Mouse (Mus musculus) limb, embryonic 10.5 days (tissue): ENCODE measurements around the gene Setx. TPM values are rescaled to one million over a fixed set of nuclear protein-coding genes. Genes with fewer than 3 reads are reported as not detected.
A peak's percentile ranks its signal among the peaks of the same experiment; 100 is the strongest.
"Not testable (repeated sequence)": the region's sequence is repeated elsewhere in the genome, so short reads cannot be mapped to it uniquely, and the experiment has no call there.

Experiments
- DNase-seq: peaks from one replicate; pipeline ENCODE4 v3.0.0-alpha.2; 2017; ENCODE audit warnings: low spot score
- H3K27ac ChIP-seq: fragments of 300-500 bp; sonication (generic); 2 replicates; pipeline ENCODE4 v1.5.1; 2016; ENCODE audit warnings: mild to moderate bottlenecking
- H3K27me3 ChIP-seq: fragments of 300-500 bp; sonication (generic); 2 replicates; pipeline ENCODE4 v1.6.1; 2016; ENCODE audit warnings: low read depth, mild to moderate bottlenecking; ENCODE audit not compliant: poor library complexity, severe bottlenecking
- H3K36me3 ChIP-seq: fragments of 300-500 bp; sonication (generic); 2 replicates; pipeline ENCODE4 v1.6.1; 2016; ENCODE audit warnings: mild to moderate bottlenecking, moderate library complexity
- H3K4me1 ChIP-seq: fragments of 300-500 bp; sonication (generic); 2 replicates; pipeline ENCODE4 v1.6.1; 2016
- H3K4me3 ChIP-seq: fragments of 300-500 bp; sonication (generic); 2 replicates; pipeline ENCODE4 v1.5.1; 2016; ENCODE audit warnings: mild to moderate bottlenecking, moderate library complexity
- H3K9me3 ChIP-seq: fragments of 300-500 bp; sonication (generic); replicated peaks from 2 replicates; pipeline ENCODE4 v1.6.1; 2016; ENCODE audit warnings: mild to moderate bottlenecking
- WGBS: fragments of 180-500 bp; shearing (Covaris S2); methylation state at CpG from one replicate; pipeline ENCODE4 v1.1.7; 2016; 5-methylcytosine and 5-hydroxymethylcytosine counted together
- polyA plus RNA-seq: library from polyadenylated mRNA; unstranded; fragments of >200 nt; fragmentation: Nextera tagmentation; extraction: Ambion mirVana; gene quantifications from 2 replicates; pipeline ENCODE4 v1.2.1, GENCODE M21; 2016

The Setx gene
- 12.0 and 16.4 TPM in 2 replicates for polyA plus RNA-seq

DNA sequence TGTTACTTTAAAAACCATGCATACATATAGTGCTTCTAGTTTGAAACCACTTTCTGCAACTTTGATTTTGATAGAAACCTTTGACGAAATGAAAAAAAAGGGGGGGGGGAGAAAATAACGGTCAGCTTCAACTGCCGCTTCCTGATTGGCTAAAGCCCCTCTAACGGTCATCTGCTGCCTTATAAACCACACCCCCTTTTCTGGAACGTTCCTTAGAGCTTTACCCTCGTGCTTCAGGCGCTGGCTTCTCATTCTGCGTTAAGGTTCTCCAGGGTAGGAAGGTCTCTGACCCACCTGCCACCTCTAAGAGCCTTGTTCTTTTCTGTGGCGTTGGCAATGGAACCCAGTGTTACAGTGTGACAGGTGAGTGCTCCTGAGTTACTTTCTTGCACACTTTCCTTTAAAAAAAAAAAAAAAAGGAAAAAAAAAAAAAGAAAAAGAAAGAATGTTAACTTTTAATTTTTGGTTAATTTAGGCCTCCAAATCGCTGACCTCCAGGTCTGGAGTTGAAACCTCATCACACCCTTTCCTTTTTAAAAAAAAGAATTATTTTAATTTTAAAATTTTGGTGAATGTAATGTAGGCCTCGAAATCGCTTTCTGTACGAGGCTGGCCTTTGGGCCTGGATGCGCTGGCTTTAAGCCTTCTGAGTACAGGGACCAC lies at the start of gene Setx:
Gene Setx (plus strand): TSS at position 275 of the 663 bp plus-strand sequence.
- H3K36me3 ChIP-seq: peaks cover 26% of the 10 kb centered on the region
- H3K4me1 ChIP-seq: peaks cover 14% of the 10 kb centered on the region
- H3K27ac ChIP-seq: peak within 1 kb of the TSS; percentile 94
- peak within 1 kb of the TSS; percentile 92 for H3K4me3 ChIP-seq
- peak; percentile 36 for DNase-seq
- no peaks in the 10 kb centered on the region for H3K27me3 ChIP-seq
- 68% methylated on average over 14 of the region's 14 CpGs for WGBS
- no peaks in the 10 kb centered on the region for H3K9me3 ChIP-seq

DNA sequence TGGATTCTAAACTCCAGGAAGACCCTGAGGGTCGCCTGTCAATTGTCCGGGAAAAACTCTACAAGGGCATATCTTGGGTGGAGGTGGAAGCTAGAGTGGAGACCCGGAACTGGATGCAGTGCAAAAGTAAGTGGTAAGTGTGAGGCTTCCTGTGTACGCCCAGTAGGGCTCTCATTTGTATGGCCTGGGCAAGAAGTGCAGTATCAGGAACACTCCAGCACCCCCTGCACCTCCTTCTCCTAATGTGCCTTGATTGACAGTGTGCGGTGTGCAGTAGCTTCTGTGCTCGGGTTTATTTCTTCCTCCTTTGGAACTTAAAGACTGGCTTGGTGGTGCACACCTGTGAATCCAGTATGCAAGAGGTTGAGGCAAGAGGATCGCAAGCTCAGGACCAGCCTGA lies 49.3 kb upstream of the Setx start:
- H3K9me3 ChIP-seq: no peaks in the 10 kb centered on the region
- DNase-seq: no peak
- no peak overlapping the region for H3K4me3 ChIP-seq
- WGBS: 97% methylated on average over 7 of the region's 7 CpGs
- H3K27ac ChIP-seq: no peak overlapping the region
- H3K27me3 ChIP-seq: no peaks in the 10 kb centered on the region
- H3K36me3 ChIP-seq: peaks cover 93% of the 10 kb centered on the region
- H3K4me1 ChIP-seq: no peaks in the 10 kb centered on the region

DNA sequence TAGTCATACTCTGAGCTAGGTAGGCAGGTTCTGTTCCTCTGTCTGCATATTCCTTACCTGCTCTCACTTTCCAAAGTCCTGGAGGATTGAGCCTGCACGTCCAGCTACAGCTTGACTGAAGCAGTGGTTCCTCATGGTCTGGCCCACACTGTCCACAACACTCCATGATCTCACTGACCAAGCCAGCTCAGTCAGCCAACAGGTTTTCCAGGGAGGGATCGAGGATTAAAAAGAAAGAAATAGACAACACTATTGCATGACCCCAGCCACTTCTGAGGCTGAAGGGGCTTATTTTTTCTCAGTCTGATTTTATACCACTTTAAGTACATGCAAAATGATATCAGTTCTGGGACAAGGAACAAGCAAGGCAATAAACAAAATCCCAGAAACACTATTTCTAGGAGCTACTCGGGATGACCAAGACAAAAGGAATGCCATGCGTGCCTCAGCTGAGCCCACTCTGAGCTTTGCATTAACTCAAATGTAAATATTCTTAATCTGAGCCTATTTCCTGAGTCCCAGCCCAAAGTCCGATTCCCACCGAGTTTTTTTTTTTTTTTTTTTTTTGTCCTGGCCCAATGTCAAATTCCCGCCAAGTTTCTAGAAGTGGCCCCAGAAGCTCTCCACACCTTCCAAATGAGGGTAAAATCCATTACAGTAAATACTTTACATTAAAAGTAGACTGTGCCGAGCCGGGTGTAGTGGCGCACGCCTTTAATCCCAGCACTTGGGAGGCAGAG lies 48.5 kb upstream of the Setx start:
- no peak overlapping the region for H3K4me3 ChIP-seq
- no peak overlapping the region for H3K27ac ChIP-seq
- no peaks in the 10 kb centered on the region for H3K4me1 ChIP-seq
- H3K36me3 ChIP-seq: peaks cover 94% of the 10 kb centered on the region
- H3K27me3 ChIP-seq: no peaks in the 10 kb centered on the region
- WGBS: 94% methylated on average over 11 of the region's 11 CpGs
- no peaks in the 10 kb centered on the region for H3K9me3 ChIP-seq
- no peak for DNase-seq

DNA sequence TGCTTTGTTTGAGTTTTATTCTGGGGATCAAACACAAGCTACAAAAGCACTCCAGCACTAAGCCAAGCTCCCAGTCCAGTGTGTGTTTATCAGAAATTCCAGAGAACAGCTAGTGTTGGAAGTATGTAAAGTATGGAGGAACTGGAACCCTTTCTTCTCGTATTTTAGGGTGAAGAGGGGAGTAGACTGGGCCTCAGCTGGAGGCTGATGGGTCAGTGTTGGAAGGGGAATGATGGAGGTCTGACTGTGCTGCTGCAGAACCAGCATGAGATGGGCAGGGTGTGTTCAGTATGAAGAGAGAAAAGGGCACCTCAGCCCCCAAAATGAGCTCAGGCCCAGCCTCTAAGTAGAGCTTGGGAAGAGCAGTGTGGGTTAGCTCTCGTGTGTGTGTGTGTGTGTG lies 47.8 kb upstream of the Setx start:
- Histone ChIP-seq H3K4me3 (no peak overlapping the region), H3K36me3 (peaks cover 94% of the 10 kb centered on the region), H3K27ac (no peak overlapping the region), H3K4me1 (no peaks in the 10 kb centered on the region), H3K9me3 (no peaks in the 10 kb centered on the region), H3K27me3 (no peaks in the 10 kb centered on the region)
- WGBS: 84% methylated on average over 2 of the region's 2 CpGs
- DNase-seq: no peak

DNA sequence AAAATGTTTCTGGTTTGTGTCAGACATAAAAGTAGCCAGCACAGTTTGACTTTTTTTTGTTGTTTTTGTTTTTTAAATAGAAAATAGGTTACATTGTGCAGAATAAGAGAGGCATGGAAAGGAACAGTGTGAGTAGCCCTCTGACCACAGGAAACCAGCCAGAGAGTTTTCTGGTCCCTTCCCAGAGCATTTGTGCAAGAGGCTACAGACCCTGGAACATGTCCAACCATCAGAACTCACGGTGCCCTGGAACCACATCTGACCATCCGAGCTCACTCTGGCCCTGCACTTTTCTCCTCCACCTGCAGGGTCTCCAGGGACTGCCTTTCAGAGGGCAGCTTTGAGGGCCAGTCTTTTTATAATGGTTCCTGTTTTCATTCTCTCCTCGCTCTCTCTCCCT lies 42.0 kb upstream of the Setx start:
- H3K4me3 ChIP-seq: no peak overlapping the region
- H3K36me3 ChIP-seq: peaks cover 94% of the 10 kb centered on the region
- H3K9me3 ChIP-seq: no peaks in the 10 kb centered on the region
- 81% methylated on average over 3 of the region's 3 CpGs for WGBS
- no peak overlapping the region for H3K27ac ChIP-seq
- DNase-seq: no peak
- no peaks in the 10 kb centered on the region for H3K27me3 ChIP-seq
- H3K4me1 ChIP-seq: no peaks in the 10 kb centered on the region

DNA sequence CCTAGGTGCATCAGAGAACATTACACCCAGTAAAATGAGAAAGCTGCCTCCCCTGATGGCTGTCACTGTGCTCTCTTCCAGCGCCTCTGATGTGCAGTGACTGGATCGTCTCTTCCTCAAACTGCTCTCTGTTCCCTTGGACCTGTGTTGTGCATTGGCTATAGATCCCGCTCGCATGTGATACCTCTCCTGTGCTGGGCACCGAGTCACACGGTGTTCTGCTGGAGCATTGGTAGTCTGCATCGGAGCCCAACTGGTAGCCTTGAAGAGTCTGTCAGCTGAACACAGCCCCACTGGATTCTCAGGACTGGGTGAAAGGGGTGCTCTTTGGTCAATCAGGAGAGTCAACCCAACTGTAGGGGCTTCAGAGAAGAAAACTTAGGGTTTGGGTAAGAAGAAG lies 38.0 kb upstream of the Setx start:
- 96% methylated on average over 7 of the region's 7 CpGs for WGBS
- DNase-seq: no peak
- Histone ChIP-seq H3K27ac (no peak overlapping the region), H3K27me3 (no peaks in the 10 kb centered on the region), H3K9me3 (no peaks in the 10 kb centered on the region), H3K4me1 (no peaks in the 10 kb centered on the region), H3K4me3 (no peak overlapping the region), H3K36me3 (peaks cover 64% of the 10 kb centered on the region)

DNA sequence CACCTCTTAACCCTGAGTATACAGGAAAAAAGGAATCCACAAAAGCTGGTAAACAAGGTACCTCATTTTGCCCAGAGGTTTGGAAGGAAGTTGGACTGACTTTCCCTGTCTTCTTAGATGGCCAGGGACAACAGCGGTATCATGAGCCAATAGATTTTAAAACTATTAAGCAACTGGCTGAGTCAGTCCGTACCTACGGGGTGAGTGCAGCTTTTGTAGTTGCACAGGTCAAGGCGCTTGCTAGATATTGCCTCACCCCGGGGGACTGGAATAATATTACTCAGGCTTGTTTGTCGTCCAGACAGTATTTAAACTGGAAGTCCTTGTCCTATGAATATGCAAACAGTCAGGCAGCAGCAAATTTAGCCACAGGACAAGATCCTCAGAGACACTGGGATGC lies 34.7 kb upstream of the Setx start:
- H3K4me3 ChIP-seq, H3K27ac ChIP-seq, H3K4me1 ChIP-seq, DNase-seq, H3K27me3 ChIP-seq, H3K9me3 ChIP-seq: not testable (repeated sequence)
- WGBS: 91% methylated on average over 6 of the region's 6 CpGs
- peaks cover 32% of the 10 kb centered on the region for H3K36me3 ChIP-seq

DNA sequence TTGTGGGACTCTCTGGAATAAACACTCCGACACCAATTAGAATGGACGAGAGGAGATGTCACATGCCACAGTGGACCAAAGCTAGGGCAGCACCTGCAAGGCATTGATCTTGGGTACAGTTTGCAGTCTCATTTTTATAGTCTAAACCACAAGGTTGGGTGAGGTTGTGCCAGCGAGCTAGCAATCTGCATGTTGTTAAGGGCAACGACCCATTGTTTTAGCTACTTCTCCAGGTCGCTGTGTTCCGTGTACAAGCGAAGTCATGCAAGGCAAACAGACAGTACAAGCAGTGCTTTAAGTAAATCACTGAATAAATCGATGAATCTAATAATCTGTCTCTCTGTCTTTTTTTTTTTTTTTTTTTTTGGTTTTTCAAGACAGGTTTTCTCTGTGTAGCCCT lies 28.3 kb upstream of the Setx start:
- Histone ChIP-seq H3K27me3 (no peaks in the 10 kb centered on the region), H3K36me3 (no peaks in the 10 kb centered on the region), H3K27ac (no peak overlapping the region), H3K9me3 (no peaks in the 10 kb centered on the region), H3K4me1 (peaks cover 5% of the 10 kb centered on the region), H3K4me3 (no peak overlapping the region)
- 93% methylated on average over 8 of the region's 8 CpGs for WGBS
- DNase-seq: no peak

DNA sequence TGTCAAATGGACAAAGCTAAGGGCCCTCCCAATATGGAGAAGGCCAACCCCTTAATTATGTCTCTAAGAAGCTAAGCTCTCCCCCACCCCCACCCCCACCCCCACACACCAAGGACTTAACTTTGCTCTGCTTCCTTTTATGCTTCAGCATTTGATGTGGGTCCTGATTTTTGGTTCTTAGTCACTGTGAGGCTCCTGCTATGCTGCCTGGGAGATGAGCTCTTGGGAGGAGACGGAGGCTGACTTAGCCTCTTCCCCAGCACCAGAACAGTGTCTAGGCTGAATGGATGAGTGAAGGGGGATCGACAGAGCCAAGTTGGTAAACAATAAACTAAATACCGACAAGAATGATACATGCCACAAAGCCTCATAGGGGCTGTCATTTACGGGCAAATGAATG lies 27.2 kb upstream of the Setx start:
- Histone ChIP-seq H3K27ac (no peak overlapping the region), H3K36me3 (no peaks in the 10 kb centered on the region), H3K4me1 (peaks cover 5% of the 10 kb centered on the region), H3K27me3 (no peaks in the 10 kb centered on the region), H3K9me3 (no peaks in the 10 kb centered on the region), H3K4me3 (no peak overlapping the region)
- 80% methylated on average over 4 of the region's 4 CpGs for WGBS
- no peak for DNase-seq

DNA sequence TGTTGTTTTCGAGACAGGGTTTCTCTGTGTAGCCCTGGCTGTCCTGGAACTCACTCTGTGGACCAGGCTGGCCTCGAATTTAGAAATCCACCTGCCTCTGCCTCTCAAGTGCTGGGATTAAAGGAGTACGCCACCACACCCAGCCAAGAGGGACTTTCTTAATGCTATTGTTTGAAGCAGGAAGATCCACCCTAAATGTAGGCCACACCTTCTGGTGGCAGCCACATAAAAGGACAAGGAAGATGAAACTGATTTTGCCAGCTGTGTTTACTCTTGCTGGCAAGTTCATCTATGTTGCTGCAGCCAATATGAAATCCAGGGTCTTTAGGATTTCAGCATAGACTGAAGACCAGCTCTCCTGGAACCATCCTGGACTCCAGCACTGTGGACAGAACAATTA lies 26.5 kb upstream of the Setx start:
- Histone ChIP-seq H3K4me3 (no peak overlapping the region), H3K36me3 (no peaks in the 10 kb centered on the region), H3K27ac (no peak overlapping the region), H3K27me3 (no peaks in the 10 kb centered on the region), H3K4me1 (peaks cover 5% of the 10 kb centered on the region), H3K9me3 (no peaks in the 10 kb centered on the region)
- DNase-seq: no peak
- 86% methylated on average over 3 of the region's 3 CpGs for WGBS

DNA sequence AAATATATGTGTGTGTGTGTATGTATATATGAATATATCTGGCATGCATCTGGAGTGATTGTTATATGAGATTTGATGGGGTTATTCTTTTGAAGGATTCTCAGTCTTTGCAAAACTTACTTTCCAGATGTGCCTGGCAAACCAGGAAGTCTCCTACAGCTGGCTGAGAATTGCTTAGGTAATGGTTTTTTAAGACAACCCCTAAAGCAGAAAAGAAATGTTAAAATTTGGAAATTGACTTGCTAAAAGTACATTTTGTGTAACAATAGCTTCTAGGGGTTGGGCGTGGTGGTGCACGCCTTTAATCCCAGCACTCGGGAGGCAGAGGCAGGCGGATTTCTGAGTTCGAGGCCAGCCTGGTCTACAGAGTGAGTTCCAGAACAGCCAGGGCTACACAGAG lies 26.0 kb upstream of the Setx start:
- not testable (repeated sequence) for H3K27ac ChIP-seq

DNA sequence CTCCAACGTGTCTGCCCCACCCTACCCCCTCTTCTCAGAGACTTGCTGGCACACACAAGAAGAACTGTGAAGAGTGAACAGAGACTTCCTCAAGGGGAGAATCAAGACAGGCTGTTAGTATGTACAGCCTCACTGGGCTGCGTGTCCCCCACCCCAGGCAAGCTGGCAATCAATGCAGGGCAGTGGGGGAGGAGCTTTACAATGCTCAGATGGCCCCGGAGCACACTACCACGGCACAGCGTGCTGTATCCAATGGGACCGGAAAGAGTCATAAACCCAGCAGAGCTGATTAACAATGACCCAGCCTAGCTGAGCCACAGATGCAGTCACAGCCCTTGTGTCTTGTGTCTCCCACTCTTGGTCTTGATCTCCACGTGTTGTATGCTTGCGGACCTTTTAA lies 25.2 kb upstream of the Setx start:
- H3K27ac ChIP-seq: peak overlapping the region; percentile 42; the same call in 1 of the 2 replicates
- H3K36me3 ChIP-seq: no peaks in the 10 kb centered on the region
- no peak overlapping the region for H3K4me3 ChIP-seq
- no peaks in the 10 kb centered on the region for H3K9me3 ChIP-seq
- peaks cover 5% of the 10 kb centered on the region for H3K4me1 ChIP-seq
- no peaks in the 10 kb centered on the region for H3K27me3 ChIP-seq
- no peak for DNase-seq
- 66% methylated on average over 8 of the region's 8 CpGs for WGBS

More for the DNA sequence above, 26.0 kb upstream of the Setx start:
- H3K4me3 ChIP-seq, DNase-seq, H3K36me3 ChIP-seq, H3K9me3 ChIP-seq, H3K4me1 ChIP-seq, H3K27me3 ChIP-seq: not testable (repeated sequence)
- WGBS: 95% methylated on average over 5 of the region's 5 CpGs

DNA sequence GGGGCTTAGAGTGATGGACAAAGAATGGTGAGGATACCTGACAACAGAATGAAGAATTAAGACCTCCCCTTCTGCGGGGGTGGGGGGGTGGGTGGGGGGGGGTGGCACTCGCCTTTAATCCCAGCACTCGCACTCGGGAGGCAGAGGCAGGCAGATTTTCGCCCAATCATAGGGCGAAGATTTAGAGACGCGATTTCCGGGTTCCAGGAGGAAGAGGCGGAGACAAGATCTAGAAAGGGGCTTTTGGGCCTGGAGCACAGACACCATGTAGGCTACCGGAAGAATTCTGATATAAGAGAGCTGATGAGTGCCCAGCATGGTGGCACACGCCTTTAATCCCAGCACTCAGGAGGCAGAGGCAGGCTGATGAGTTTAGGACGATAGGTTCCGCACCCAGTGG lies 24.3 kb upstream of the Setx start:
- WGBS: 91% methylated on average over 14 of the region's 14 CpGs
- H3K36me3 ChIP-seq: no peaks in the 10 kb centered on the region
- H3K27ac ChIP-seq: no peak overlapping the region
- DNase-seq: no peak
- no peaks in the 10 kb centered on the region for H3K27me3 ChIP-seq
- H3K9me3 ChIP-seq: no peaks in the 10 kb centered on the region
- H3K4me1 ChIP-seq: peaks cover 5% of the 10 kb centered on the region
- H3K4me3 ChIP-seq: no peak overlapping the region
